Mouse (Mus musculus): ENCODE measurements at regions not wholly inside any gene's neighbourhood (a gene's known extent, or its start where the extent isn't known, plus 50 kb on each side); places are given as distances from the start of the nearest gene placed in this dataset.
A peak's percentile ranks its signal among the peaks of the same experiment; 100 is the strongest.

- DNase-seq = peak in 1 of 2 experiments; percentile 11
Measured at GRCm38 (mm10) chr3:102386091-102386490, 83.6 kb upstream of the Ngf start.

GRCm38 (mm10) chr3:102384596-102384995 lies 85.1 kb upstream of the Ngf start:
- peak; percentile 47 to 57 for DNase-seq

- DNase-seq = peak; percentile 25 to 60
Measured at GRCm38 (mm10) chr3:102383671-102384070, 86.0 kb upstream of the Ngf start.

GRCm38 (mm10) chr3:102381683-102382082 lies 88.0 kb upstream of the Ngf start:
- no peak for DNase-seq

- no peak for DNase-seq
Measured at GRCm38 (mm10) chr3:102374381-102375060, 95.2 kb upstream of the Ngf start.

- DNase-seq = no peak
Measured at GRCm38 (mm10) chr3:102372205-102372899, 97.4 kb upstream of the Ngf start.

- peak; percentile 84 to 87 for DNase-seq
Measured at GRCm38 (mm10) chr3:102366188-102366587, 103.5 kb upstream of the Ngf start.

- DNase-seq = no peak
Measured at GRCm38 (mm10) chr3:102364326-102364935, 105.3 kb upstream of the Ngf start.

GRCm38 (mm10) chr3:102360732-102361280 lies 108.9 kb upstream of the Ngf start:
- peak; percentile 9 to 26 for DNase-seq

- no peak for DNase-seq
Measured at GRCm38 (mm10) chr3:102358801-102359200, 110.9 kb upstream of the Ngf start.

- DNase-seq = no peak
Measured at GRCm38 (mm10) chr3:102357062-102357610, 112.6 kb upstream of the Ngf start.

GRCm38 (mm10) chr3:102355352-102355751 lies 114.4 kb upstream of the Ngf start:
- no peak for DNase-seq

- DNase-seq = no peak
Measured at GRCm38 (mm10) chr3:102354771-102355170, 114.9 kb upstream of the Ngf start.

- no peak for DNase-seq
Measured at GRCm38 (mm10) chr3:102353277-102353900, 116.3 kb upstream of the Ngf start.

- no peak for DNase-seq
Measured at GRCm38 (mm10) chr3:102346077-102346476, 123.6 kb upstream of the Ngf start.

- DNase-seq = peak; percentile 23 to 36
Measured at GRCm38 (mm10) chr3:102345291-102345690, 124.4 kb upstream of the Ngf start.

GRCm38 (mm10) chr3:102340731-102341130 lies 129.0 kb upstream of the Ngf start:
- no peak for DNase-seq

- DNase-seq = no peak
Measured at GRCm38 (mm10) chr3:102337881-102338280, 131.8 kb upstream of the Ngf start.

GRCm38 (mm10) chr3:102336184-102336583 lies 131.7 kb upstream of the Vangl1 start:
- DNase-seq = no peak

GRCm38 (mm10) chr3:102335146-102335545 lies 130.7 kb upstream of the Vangl1 start:
- DNase-seq = peak; percentile 41 to 73

GRCm38 (mm10) chr3:102332221-102332620 lies 127.7 kb upstream of the Vangl1 start:
- no peak for DNase-seq

- no peak for DNase-seq
Measured at GRCm38 (mm10) chr3:102319331-102319730, 114.8 kb upstream of the Vangl1 start.

- DNase-seq = no peak
Measured at GRCm38 (mm10) chr3:102316151-102316550, 111.7 kb upstream of the Vangl1 start.
